Mouse (Mus musculus) MEL (cell line): ENCODE data around the gene Shroom4. TPM values are rescaled to one million over a fixed set of nuclear protein-coding genes. Genes with fewer than 3 reads are reported as not detected.

Experiments
- DNase-seq: peaks from one replicate; pipeline ENCODE4 v3.0.0; 2011; ENCODE audit warnings: low read depth, low spot score
- H3K27ac ChIP-seq: 2 replicates; pipeline ENCODE4 v1.5.1; 2012; ENCODE audit warnings: low read depth, mild to moderate bottlenecking, control low read depth, low read length, moderate library complexity; ENCODE audit not compliant: control insufficient read depth
- H3K27me3 ChIP-seq, 2 experiments: fragments of 150-350 bp in 1 of 2; sonication (generic) in 1 of 2; 2 replicates each; pipeline ENCODE4 v1.6.1; 2012; ENCODE audit warnings: low read length in 2 of 2, mild to moderate bottlenecking in 2 of 2, improper control_type of control experiment in 1 of 2, moderate library complexity in 1 of 2; ENCODE audit not compliant: insufficient read depth in 2 of 2, control insufficient read depth in 1 of 2
- H3K36me3 ChIP-seq, 2 experiments: 2 replicates each; pipeline ENCODE4 v1.6.1; 2012 to 2014; ENCODE audit warnings: low read length in 2 of 2, improper control_type of control experiment in 1 of 2, inconsistent platforms in 1 of 2, mild to moderate bottlenecking in 1 of 2; ENCODE audit not compliant: insufficient read depth in 2 of 2, control insufficient read depth in 1 of 2
- H3K4me1 ChIP-seq, 2 experiments: fragments of 150-350 bp in 1 of 2; sonication (generic) in 1 of 2; 2 replicates each; pipeline ENCODE4 v1.6.1; 2012; ENCODE audit warnings: low read length in 2 of 2, improper control_type of control experiment in 1 of 2, mild to moderate bottlenecking in 1 of 2; ENCODE audit not compliant: insufficient read depth in 2 of 2, control insufficient read depth in 1 of 2
- H3K4me3 ChIP-seq, 2 experiments: fragments of 150-350 bp in 1 of 2; sonication (generic) in 1 of 2; 2 replicates each; pipeline ENCODE4 v1.5.1; 2012; ENCODE audit warnings: low read depth in 2 of 2, low read length in 2 of 2, mild to moderate bottlenecking in 2 of 2, moderate library complexity in 2 of 2, control low read depth in 1 of 2, improper control_type of control experiment in 1 of 2; ENCODE audit not compliant: control insufficient read depth in 1 of 2, insufficient read depth in 1 of 2
- H3K79me2 ChIP-seq: 2 replicates; pipeline ENCODE4 v1.6.1; 2012; ENCODE audit warnings: mild to moderate bottlenecking, low read length, moderate library complexity; ENCODE audit not compliant: control insufficient read depth, poor library complexity, insufficient read depth
- H3K9ac ChIP-seq: 2 replicates; pipeline ENCODE4 v1.6.1; 2012; ENCODE audit warnings: low read depth, mild to moderate bottlenecking, control low read depth, low read length, moderate library complexity; ENCODE audit not compliant: control insufficient read depth, poor library complexity, severe bottlenecking
- H3K9me3 ChIP-seq: fragments of 150-350 bp; sonication (generic); replicated peaks from 2 replicates; pipeline ENCODE4 v1.6.1; 2012; ENCODE audit warnings: mild to moderate bottlenecking, low read length, improper control_type of control experiment, moderate library complexity; ENCODE audit not compliant: insufficient read depth
- BHLHE40 ChIP-seq: IDR thresholded peaks from 2 replicates; pipeline ENCODE4 v1.6.1; 2012; ENCODE audit warnings: low read depth, mild to moderate bottlenecking, inconsistent platforms, low read length, improper control_type of control experiment, borderline replicate concordance
- CTCF ChIP-seq, 3 experiments: IDR thresholded peaks in 2 of 3; conservative IDR thresholded peaks in 1 of 3; 2 replicates each; pipeline ENCODE4 v1.5.1; 2011 to 2012; ENCODE audit warnings: low read length in 3 of 3, low read depth in 2 of 3, mild to moderate bottlenecking in 2 of 3, improper control_type of control experiment in 1 of 3, inconsistent platforms in 1 of 3, mixed read lengths in 1 of 3, moderate library complexity in 1 of 3; ENCODE audit not compliant: control insufficient read depth in 1 of 3, insufficient read depth in 1 of 3, poor library complexity in 1 of 3, severe bottlenecking in 1 of 3
- E2F4 ChIP-seq: IDR thresholded peaks from 2 replicates; pipeline ENCODE4 v1.6.1; 2011; ENCODE audit warnings: low read depth, low read length, improper control_type of control experiment, borderline replicate concordance
- EP300 ChIP-seq, 2 experiments: IDR thresholded peaks; 2 replicates each; pipeline ENCODE4 v1.6.1; 2011; ENCODE audit warnings: improper control_type of control experiment in 2 of 2, low read length in 2 of 2, low read depth in 1 of 2, mild to moderate bottlenecking in 1 of 2
- ETS1 ChIP-seq: IDR thresholded peaks from 2 replicates; pipeline ENCODE4 v1.6.1; 2012; ENCODE audit warnings: low read depth, mild to moderate bottlenecking, inconsistent platforms, low read length, improper control_type of control experiment, moderate library complexity
- GATA1 ChIP-seq: IDR thresholded peaks from 2 replicates; pipeline ENCODE4 v1.6.1; 2011; ENCODE audit warnings: low read depth, low read length, improper control_type of control experiment
- HCFC1 ChIP-seq: IDR thresholded peaks from 2 replicates; pipeline ENCODE4 v1.6.1; 2012; ENCODE audit warnings: low read depth, mild to moderate bottlenecking, inconsistent platforms, low read length, improper control_type of control experiment, moderate library complexity
- MAFK ChIP-seq: IDR thresholded peaks from 2 replicates; pipeline ENCODE4 v1.6.1; 2011; ENCODE audit warnings: low read depth, mild to moderate bottlenecking, low read length, improper control_type of control experiment, borderline replicate concordance
- MYB ChIP-seq: IDR thresholded peaks from 2 replicates; pipeline ENCODE4 v1.6.1; 2011; ENCODE audit warnings: mild to moderate bottlenecking, low read depth, low read length, improper control_type of control experiment
- MYC ChIP-seq: IDR thresholded peaks from 2 replicates; pipeline ENCODE4 v1.6.1; 2011; ENCODE audit warnings: low read depth, mild to moderate bottlenecking, low read length, improper control_type of control experiment, moderate library complexity
- RAD21 ChIP-seq: IDR thresholded peaks from 2 replicates; pipeline ENCODE4 v1.6.1; 2011; ENCODE audit warnings: mild to moderate bottlenecking, low read depth, low read length, improper control_type of control experiment
- SIN3A ChIP-seq: IDR thresholded peaks from 2 replicates; pipeline ENCODE4 v1.6.1; 2012; ENCODE audit warnings: low read length, improper control_type of control experiment, inconsistent platforms
- SMC3 ChIP-seq: IDR thresholded peaks from 2 replicates; pipeline ENCODE4 v1.6.1; 2011; ENCODE audit warnings: low read depth, low read length, improper control_type of control experiment
- TAL1 ChIP-seq: IDR thresholded peaks from 2 replicates; pipeline ENCODE4 v1.6.1; 2012; ENCODE audit warnings: mild to moderate bottlenecking, inconsistent platforms, low read length, moderate library complexity, mixed read lengths
- TBP ChIP-seq: IDR thresholded peaks from 2 replicates; pipeline ENCODE4 v1.8.0; 2011; ENCODE audit warnings: low read depth, low read length, improper control_type of control experiment
- TCF12 ChIP-seq: IDR thresholded peaks from 2 replicates; pipeline ENCODE4 v1.6.1; 2014; ENCODE audit warnings: low read depth, mild to moderate bottlenecking, inconsistent platforms, low read length, improper control_type of control experiment, moderate library complexity
- UBTF ChIP-seq: IDR thresholded peaks from 2 replicates; pipeline ENCODE4 v1.6.1; 2012; ENCODE audit warnings: low read depth, mild to moderate bottlenecking, inconsistent platforms, low read length, improper control_type of control experiment, moderate library complexity, borderline replicate concordance; ENCODE audit not compliant: insufficient read depth
- USF2 ChIP-seq, 2 experiments: IDR thresholded peaks; 2 replicates each; pipeline ENCODE4 v1.6.1; 2011 to 2012; ENCODE audit warnings: improper control_type of control experiment in 2 of 2, low read length in 2 of 2, borderline replicate concordance in 1 of 2, inconsistent platforms in 1 of 2, low read depth in 1 of 2, mild to moderate bottlenecking in 1 of 2; ENCODE audit not compliant: insufficient read depth in 1 of 2
- ZC3H11A ChIP-seq: IDR thresholded peaks from 2 replicates; pipeline ENCODE4 v1.6.1; 2012; ENCODE audit warnings: low read depth, mild to moderate bottlenecking, inconsistent platforms, low read length, improper control_type of control experiment
- ZKSCAN1 ChIP-seq: IDR thresholded peaks from 2 replicates; pipeline ENCODE4 v1.6.1; 2012; ENCODE audit warnings: low read depth, mild to moderate bottlenecking, inconsistent platforms, low read length, improper control_type of control experiment, moderate library complexity
- polyA plus RNA-seq, 2 experiments: library from polyadenylated mRNA; stranded (reverse) in 1 of 2; unstranded in 1 of 2; fragments of >175 nt in 1 of 2; fragments of >200 nt in 1 of 2; gene quantifications; 2 replicates each; pipeline versions ENCODE4 v1.2.1 to v1.2.4; 2012; ENCODE audit warnings: low replicate concordance in 2 of 2, low read depth in 1 of 2; ENCODE audit not compliant: insufficient read length in 2 of 2, insufficient read depth in 1 of 2, missing spikeins in 1 of 2
- total RNA-seq: library from RNA; depleted of rRNA; stranded (reverse); fragments of 300-350 nt; gene quantifications from 2 replicates; pipeline ENCODE4 v1.2.3, GENCODE M21; 2012

The Shroom4 gene
- total and polyA plus RNA-seq, 3 experiments = not detected

DNA sequence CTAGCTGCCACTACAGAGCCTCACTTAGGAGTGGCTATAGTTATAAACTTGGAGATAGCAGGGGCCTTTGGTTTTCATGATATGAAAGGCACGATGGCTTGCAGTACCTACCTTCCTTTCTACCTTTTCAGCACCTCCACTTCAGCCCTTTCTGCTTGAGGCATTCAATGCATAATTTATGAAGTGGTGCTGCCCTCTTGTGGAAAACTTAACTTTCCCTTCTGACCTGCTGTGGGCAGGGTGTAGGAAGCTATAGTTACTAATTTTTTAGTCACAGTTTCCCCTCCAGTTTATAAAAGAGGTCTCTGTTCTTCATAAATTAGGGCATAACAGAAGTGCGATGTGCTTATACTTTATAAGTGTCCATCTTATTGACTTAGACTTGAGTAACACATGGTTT is 123.3 kb downstream of the Shroom4 start:
- Histone ChIP-seq H3K4me1 (no peaks in the 10 kb centered on the region), H3K27me3 (no peaks in the 10 kb centered on the region), H3K9ac (no peak overlapping the region), H3K79me2 (no peaks in the 10 kb centered on the region), H3K4me3 (no peak overlapping the region), H3K36me3 (no peaks in the 10 kb centered on the region), H3K9me3 (no peaks in the 10 kb centered on the region), H3K27ac (no peak overlapping the region)
- TF ChIP-seq TCF12 (no peak), ZKSCAN1 (no peak), SMC3 (peak; percentile 17; the same call in 1 of the 2 replicates)
- peak; percentile 6 for DNase-seq

- H3K9me3 ChIP-seq = no peaks in the 10 kb centered on the region
- H3K36me3 ChIP-seq = no peaks in the 10 kb centered on the region
- TF ChIP-seq TAL1 (no peak), HCFC1 (no peak), SIN3A (no peak), USF2 (IDR thresholded peaks at IDR 0.05; ENCODE audit: borderline replicate concordance in 1 of 2, insufficient read depth in 1 of 2, low read depth in 1 of 2, low read length in 2 of 2) (no peak), TBP (no peak), RAD21 (no peak), GATA1 (no peak)
- TF ChIP-seq, all 39 proteins: peak for 0
- Histone ChIP-seq H3K4me3 (no peak overlapping the region), H3K27ac (no peak overlapping the region), H3K27me3 (no peaks in the 10 kb centered on the region), H3K79me2 (no peaks in the 10 kb centered on the region), H3K9ac (no peak overlapping the region), H3K4me1 (no peaks in the 10 kb centered on the region)
- DNase-seq = no peak
Observed at GRCm38 (mm10) chrX:6536636-6537035, 137.0 kb downstream of the Shroom4 start.

GRCm38 (mm10) chrX:6537689-6538088 is 138.0 kb downstream of the Shroom4 start:
- Histone ChIP-seq H3K4me3 (no peak overlapping the region), H3K79me2 (no peaks in the 10 kb centered on the region), H3K9ac (no peak overlapping the region), H3K9me3 (no peaks in the 10 kb centered on the region), H3K27me3 (no peaks in the 10 kb centered on the region), H3K36me3 (no peaks in the 10 kb centered on the region), H3K27ac (no peak overlapping the region), H3K4me1 (no peaks in the 10 kb centered on the region)
- TF ChIP-seq UBTF = no peak
- TF ChIP-seq TCF12 = no peak
- no peak for TF ChIP-seq E2F4
- no peak for TF ChIP-seq ZC3H11A
- no peak for TF ChIP-seq MAFK
- TF ChIP-seq BHLHE40 = no peak
- no peak for TF ChIP-seq HCFC1
- no peak for TF ChIP-seq MYB
- TF ChIP-seq CTCF (IDR thresholded peaks at IDR 0.05 in 2 of 3, conservative IDR thresholded peaks at IDR 0.05 in 1 of 3; ENCODE audit: control insufficient read depth in 1 of 3, insufficient read depth in 1 of 3, low read depth in 2 of 3, low read length in 3 of 3, poor library complexity in 1 of 3, severe bottlenecking in 1 of 3) = no peak
- no peak for TF ChIP-seq EP300 (IDR thresholded peaks at IDR 0.05; ENCODE audit: low read depth in 1 of 2, low read length in 2 of 2)
- TF ChIP-seq MYC = no peak
- no peak for TF ChIP-seq TBP
- TF ChIP-seq ETS1 = no peak
- TF ChIP-seq ZKSCAN1 = no peak
- DNase-seq = no peak
